Mouse (Mus musculus) erythroblast, adult 5-6 weeks (primary cell): Measurements from ENCODE around the gene Rnf19b. TPM values are rescaled to one million over a fixed set of nuclear protein-coding genes. Genes with fewer than 3 reads are reported as not detected.
A peak's percentile ranks its signal among the peaks of the same experiment; 100 is the strongest.

Experiments used
- ATAC-seq: replicated peaks from 2 replicates; pipeline ENCODE4 v1.8.0; 2016; ENCODE audit warnings: moderate number of reproducible peaks, mild to moderate bottlenecking, moderate TSS enrichment, inconsistent platforms; ENCODE audit not compliant: poor library complexity, low FRiP score, severe bottlenecking
- total RNA-seq, 2 experiments: library from RNA; stranded (forward) in 1 of 2; stranded (reverse) in 1 of 2; fragments of 150-400 nt in 1 of 2; fragments of 200-764, 138-1000 nt in 1 of 2; gene quantifications; 2 replicates each; pipeline versions ENCODE4 v1.2.3 to v1.2.4; 2015 to 2017; ENCODE audit warnings: low replicate concordance in 2 of 2

Gene Rnf19b
- total RNA-seq, 2 experiments from 2014 or later = 9.6 to 30.5 TPM

- ATAC-seq = no peak
Measured at GRCm38 (mm10) chr4:129110804-129111203, 52.7 kb downstream of the Rnf19b start.

- no peak for ATAC-seq
Measured at GRCm38 (mm10) chr4:129111350-129111749, 53.3 kb downstream of the Rnf19b start.

- ATAC-seq = no peak
Measured at GRCm38 (mm10) chr4:129112231-129112630, 54.2 kb downstream of the Rnf19b start.

DNA sequence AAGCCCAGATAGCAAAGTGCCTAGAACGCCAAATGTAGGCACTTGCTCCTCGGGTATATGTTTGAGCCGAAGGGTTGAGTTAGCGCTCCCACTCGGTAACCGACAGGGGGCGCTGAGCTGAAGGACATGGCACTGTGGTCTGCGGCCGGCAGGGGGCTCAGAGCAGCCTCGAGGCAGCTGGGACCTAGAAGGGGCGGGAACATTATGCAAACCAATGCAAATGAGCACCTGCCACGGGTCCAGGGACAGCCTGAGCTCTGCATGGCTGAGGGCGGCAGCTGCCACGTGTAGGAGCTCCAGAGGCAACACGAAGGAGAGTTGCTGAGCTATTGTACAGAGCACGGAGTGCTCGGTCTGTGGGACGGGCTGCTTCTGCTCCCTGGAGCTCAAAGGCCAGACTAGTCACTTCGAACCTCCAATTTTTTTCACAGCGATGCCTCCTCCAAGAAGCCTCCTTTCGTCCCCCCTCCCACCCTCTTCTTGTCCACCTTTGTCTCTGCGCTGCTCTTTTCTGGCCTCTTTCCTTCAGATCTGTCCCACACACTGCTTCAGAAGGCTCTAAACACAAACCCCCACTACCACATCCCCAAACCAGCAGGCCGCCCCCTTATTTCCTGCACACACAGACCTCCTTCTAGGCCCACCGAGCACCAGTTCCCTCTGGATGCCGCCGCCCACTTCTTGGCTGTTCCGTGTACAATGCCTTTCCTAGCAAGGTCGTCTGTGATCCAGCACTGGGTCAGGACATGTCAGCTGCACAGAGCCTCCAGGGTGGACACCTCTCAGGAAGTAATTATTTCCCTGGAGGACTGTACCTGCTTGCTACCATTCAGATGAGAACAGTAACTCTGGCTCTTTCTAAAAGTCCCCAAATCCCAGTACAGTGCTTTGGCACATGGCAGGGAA lies 55.3 kb downstream of the Rnf19b start:
- peak; percentile 79 for ATAC-seq

GRCm38 (mm10) chr4:129116703-129117102 lies 58.6 kb downstream of the Rnf19b start:
- ATAC-seq = no peak

- ATAC-seq = no peak
Measured at GRCm38 (mm10) chr4:129117720-129118510, 59.8 kb downstream of the Rnf19b start.

DNA sequence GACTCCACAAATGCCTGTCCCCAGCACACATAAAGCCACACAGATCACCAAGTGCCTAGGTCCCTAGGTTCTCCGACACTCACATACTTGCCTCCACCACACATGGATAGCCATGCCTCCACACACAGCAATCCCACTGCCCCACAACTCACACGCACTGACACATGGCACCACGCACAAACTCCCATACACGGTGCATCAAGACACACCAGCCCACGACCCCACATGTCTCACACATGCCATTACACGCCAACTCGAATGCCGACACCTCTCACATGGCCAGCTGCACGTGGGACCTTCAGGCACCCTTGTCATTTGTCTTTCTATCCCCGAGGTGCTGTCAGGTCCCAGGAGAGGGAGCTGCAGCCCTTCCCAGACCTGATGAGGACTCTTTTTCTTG lies 61.6 kb downstream of the Rnf19b start:
- no peak for ATAC-seq

- no peak for ATAC-seq
Measured at GRCm38 (mm10) chr4:129120520-129121445, 62.7 kb downstream of the Rnf19b start.

GRCm38 (mm10) chr4:129121569-129122086 lies 63.6 kb downstream of the Rnf19b start, which contains the start of gene Hpca:
Gene Hpca (minus strand): TSS chr4:129122036.
- ATAC-seq = no peak

DNA sequence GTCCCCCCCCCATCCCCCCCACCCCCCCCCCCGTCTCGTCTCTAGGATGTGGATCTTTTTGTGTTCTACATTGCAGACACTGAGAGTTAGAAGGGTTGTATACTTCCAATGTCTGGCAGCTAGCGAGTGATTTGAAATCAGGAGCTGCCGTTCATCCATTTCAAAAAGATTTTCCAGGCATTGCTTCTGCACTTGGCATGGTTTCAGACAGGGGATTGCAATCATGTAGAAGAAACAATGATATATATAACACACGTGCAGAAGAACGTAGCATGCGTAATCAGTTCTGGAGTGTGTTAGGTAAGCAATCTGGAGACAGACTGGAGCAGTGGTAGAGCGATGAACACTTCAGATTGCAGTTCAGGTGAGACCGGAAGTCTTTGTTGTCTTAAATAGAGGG lies 64.0 kb downstream of the Rnf19b start:
- no peak for ATAC-seq

- ATAC-seq = no peak
Measured at GRCm38 (mm10) chr4:129122719-129123118, 64.6 kb downstream of the Rnf19b start.

GRCm38 (mm10) chr4:129124652-129125146 lies 66.6 kb downstream of the Rnf19b start:
- ATAC-seq = no peak

GRCm38 (mm10) chr4:129125736-129126451 lies 67.8 kb downstream of the Rnf19b start:
- ATAC-seq = no peak

DNA sequence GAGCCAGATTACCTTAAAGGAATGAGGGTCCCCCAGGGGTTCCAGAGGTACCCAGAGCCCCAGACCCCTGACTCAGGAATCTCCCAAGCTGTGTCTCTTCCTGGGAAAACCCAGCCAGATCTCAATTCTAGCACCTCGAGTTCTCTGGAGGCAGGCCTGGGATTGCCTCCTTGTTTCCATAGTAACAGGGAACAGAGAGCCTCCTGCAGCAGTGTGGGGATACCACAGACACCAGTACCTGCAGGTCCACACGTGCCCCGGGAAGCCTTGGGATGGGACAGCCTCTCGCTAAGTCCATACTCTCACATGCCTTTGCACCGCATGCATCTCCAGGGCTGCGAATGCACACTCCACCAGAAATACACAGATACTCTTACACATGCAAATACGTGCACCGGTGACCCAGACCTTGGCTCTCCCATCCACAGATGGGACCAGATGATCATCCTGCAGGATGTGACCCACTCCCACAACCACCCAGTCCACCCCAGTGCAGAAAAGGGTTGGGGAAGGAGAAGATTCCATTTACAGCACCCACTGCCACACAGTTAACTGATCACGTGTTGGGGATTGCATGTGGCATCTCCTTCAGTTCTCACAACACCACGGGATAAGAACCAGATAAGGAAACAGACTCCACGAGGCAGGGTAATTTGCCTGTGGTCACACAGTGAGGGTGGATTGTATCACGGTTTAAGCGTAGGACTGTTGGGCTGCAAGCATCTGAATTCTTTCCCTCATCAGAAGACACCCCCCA lies 70.7 kb downstream of the Rnf19b start:
- no peak for ATAC-seq

GRCm38 (mm10) chr4:129129387-129129786 lies 71.3 kb downstream of the Rnf19b start:
- ATAC-seq = no peak

DNA sequence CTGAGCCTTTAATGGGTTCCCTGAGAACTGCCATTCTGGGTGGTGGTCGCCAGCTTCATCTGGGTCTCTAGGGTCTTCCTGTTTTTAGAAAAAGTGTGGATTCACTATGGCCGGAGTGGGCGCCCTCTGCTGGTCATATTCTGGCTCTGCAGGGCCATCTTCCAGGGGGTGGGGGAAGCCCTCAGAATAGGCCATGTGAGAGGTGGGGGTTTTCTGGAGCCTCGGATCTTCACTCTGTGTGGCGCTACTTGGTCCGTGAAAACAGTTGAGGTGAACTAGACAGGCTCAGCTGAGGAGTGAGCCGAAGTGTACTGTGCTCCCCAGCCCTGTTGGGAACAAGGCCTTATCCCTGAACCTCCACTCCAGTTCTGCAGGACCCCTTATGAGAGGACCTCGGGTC lies 72.1 kb downstream of the Rnf19b start:
- peak; percentile 53; the same call in 1 of the 2 replicates for ATAC-seq

DNA sequence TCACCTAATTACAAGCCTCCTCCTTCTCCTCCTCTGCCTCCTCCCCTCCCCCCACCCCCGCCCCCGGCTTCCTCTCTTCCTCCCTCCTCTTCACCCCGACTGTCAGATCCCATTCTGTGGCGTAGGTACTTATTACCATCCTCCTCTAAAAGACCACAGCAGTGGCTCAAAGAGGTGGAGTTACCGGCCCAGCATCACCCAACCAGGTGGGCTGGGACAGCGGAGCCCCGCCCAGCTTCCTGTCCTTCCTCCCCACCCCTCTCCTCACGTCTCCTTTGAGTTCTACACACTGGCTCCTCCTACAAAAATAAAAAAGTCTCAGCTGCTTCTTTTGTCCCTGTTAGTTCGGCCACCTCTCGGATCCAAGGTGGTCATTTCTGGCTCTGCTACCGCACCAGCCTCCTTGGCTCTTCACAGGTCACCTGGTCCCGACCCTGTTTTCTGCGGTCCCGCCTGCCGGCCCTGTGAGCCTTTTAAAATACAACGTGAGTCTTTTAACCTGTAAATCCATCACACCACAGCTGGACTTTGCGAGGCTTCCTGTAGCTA lies 72.8 kb downstream of the Rnf19b start:
- no peak for ATAC-seq
